Mouse (Mus musculus): ENCODE results near the gene Sez6l2. TPM values are rescaled to one million over a fixed set of nuclear protein-coding genes. Genes with fewer than 3 reads are reported as not detected.

Sez6l2 gene
- polyA plus RNA-seq, 1 experiment from 2014 or later: 0.20 TPM

- peaks cover 48% of the 10 kb centered on the region for H3K4me1 ChIP-seq
Observed at GRCm38 (mm10) chr7:127014993-127015392, 64.6 kb downstream of the Sez6l2 start.

GRCm38 (mm10) chr7:127016081-127016480, 65.7 kb downstream of the Sez6l2 start:
- 4% methylated on average over 10 of the region's 10 CpGs for WGBS
- Histone ChIP-seq H3K36me3 (peaks cover 47% of the 10 kb centered on the region), H3K4me1 (peaks cover 59% of the 10 kb centered on the region), H3K27ac (peak overlapping the region; percentile 98), H3K9me3 (replicated peaks) (no peaks in the 10 kb centered on the region), H3K4me3 (peak overlapping the region; percentile 87), H3K27me3 (ENCODE audit: low read depth, poor library complexity, severe bottlenecking) (no peaks in the 10 kb centered on the region)
- no peak for DNase-seq (ENCODE audit: low spot score)

More at GRCm38 (mm10) chr7:127014993-127015392, 64.6 kb downstream of the Sez6l2 start:
- Histone ChIP-seq H3K4me3 (peak overlapping the region; percentile 87), H3K9me3 (replicated peaks) (no peaks in the 10 kb centered on the region), H3K36me3 (peaks cover 48% of the 10 kb centered on the region), H3K27ac (peak overlapping the region; percentile 98; the same call in 1 of the 2 replicates), H3K27me3 (ENCODE audit: low read depth, poor library complexity, severe bottlenecking) (no peaks in the 10 kb centered on the region)
- no peak for DNase-seq (ENCODE audit: low spot score)
- 92% methylated on average over 12 of the region's 12 CpGs for WGBS

- H3K4me1 ChIP-seq: peaks cover 61% of the 10 kb centered on the region
- H3K27ac ChIP-seq: peak within 1 kb of the TSS; percentile 98
- no peak for DNase-seq (ENCODE audit: low spot score)
- no peaks in the 10 kb centered on the region for H3K9me3 ChIP-seq (replicated peaks)
- H3K36me3 ChIP-seq: peaks cover 45% of the 10 kb centered on the region
- peak within 1 kb of the TSS; percentile 87 for H3K4me3 ChIP-seq
- H3K27me3 ChIP-seq (ENCODE audit: low read depth, poor library complexity, severe bottlenecking): no peaks in the 10 kb centered on the region
Observed at GRCm38 (mm10) chr7:127016481-127016485, 65.9 kb downstream of the Sez6l2 start, which contains the start of gene Pagr1b. Pagr1b (minus strand) TSS chr7:127016484.

GRCm38 (mm10) chr7:127016486-127016938, 66.1 kb downstream of the Sez6l2 start:
- H3K27ac ChIP-seq: peak overlapping the region; percentile 98
- H3K36me3 ChIP-seq: peaks cover 44% of the 10 kb centered on the region
- no peaks in the 10 kb centered on the region for H3K9me3 ChIP-seq (replicated peaks)
- peak overlapping the region; percentile 87 for H3K4me3 ChIP-seq
- H3K4me1 ChIP-seq: peaks cover 64% of the 10 kb centered on the region
- H3K27me3 ChIP-seq (ENCODE audit: low read depth, poor library complexity, severe bottlenecking): no peaks in the 10 kb centered on the region
- DNase-seq (ENCODE audit: low spot score): peak; percentile 72
- WGBS: under 1% methylated on average over 22 of the region's 22 CpGs

GRCm38 (mm10) chr7:127016971-127017949, 66.9 kb downstream of the Sez6l2 start, which contains the start of gene Pagr1a:
Pagr1a (minus strand) TSS chr7:127017352.
- H3K36me3 ChIP-seq: peaks cover 45% of the 10 kb centered on the region
- H3K27ac ChIP-seq: peak within 1 kb of the TSS; percentile 98
- DNase-seq (ENCODE audit: low spot score): peak; percentile 97
- no peaks in the 10 kb centered on the region for H3K27me3 ChIP-seq (ENCODE audit: low read depth, poor library complexity, severe bottlenecking)
- WGBS: 5% methylated on average over 39 of the region's 39 CpGs
- H3K9me3 ChIP-seq (replicated peaks): no peaks in the 10 kb centered on the region
- peak within 1 kb of the TSS; percentile 87 for H3K4me3 ChIP-seq
- H3K4me1 ChIP-seq: peaks cover 71% of the 10 kb centered on the region

GRCm38 (mm10) chr7:127017950-127018345, 67.6 kb downstream of the Sez6l2 start:
- Histone ChIP-seq H3K27me3 (ENCODE audit: low read depth, poor library complexity, severe bottlenecking) (no peaks in the 10 kb centered on the region), H3K4me3 (peak overlapping the region; percentile 21; the same call in 1 of the 2 replicates), H3K27ac (peak overlapping the region; percentile 98), H3K4me1 (peaks cover 78% of the 10 kb centered on the region), H3K9me3 (replicated peaks) (no peaks in the 10 kb centered on the region), H3K36me3 (peaks cover 45% of the 10 kb centered on the region)
- WGBS: 55% methylated on average over 6 of the region's 6 CpGs
- DNase-seq (ENCODE audit: low spot score): no peak

- H3K4me3 ChIP-seq: peak overlapping the region; percentile 83
- H3K9me3 ChIP-seq (replicated peaks): no peaks in the 10 kb centered on the region
- peaks cover 45% of the 10 kb centered on the region for H3K36me3 ChIP-seq
- peak overlapping the region; percentile 98 for H3K27ac ChIP-seq
- H3K27me3 ChIP-seq (ENCODE audit: low read depth, poor library complexity, severe bottlenecking): no peaks in the 10 kb centered on the region
- WGBS: 79% methylated on average over 15 of the region's 15 CpGs
- peaks cover 85% of the 10 kb centered on the region for H3K4me1 ChIP-seq
- no peak for DNase-seq (ENCODE audit: low spot score)
Observed at GRCm38 (mm10) chr7:127018416-127019305, 68.3 kb downstream of the Sez6l2 start.

- H3K27ac ChIP-seq: peak overlapping the region; percentile 98
- no peak for DNase-seq (ENCODE audit: low spot score)
- no peaks in the 10 kb centered on the region for H3K9me3 ChIP-seq (replicated peaks)
- H3K36me3 ChIP-seq: peaks cover 45% of the 10 kb centered on the region
- peak overlapping the region; percentile 83 for H3K4me3 ChIP-seq
- H3K27me3 ChIP-seq (ENCODE audit: low read depth, poor library complexity, severe bottlenecking): no peaks in the 10 kb centered on the region
- 81% methylated on average over 14 of the region's 14 CpGs for WGBS
- H3K4me1 ChIP-seq: peaks cover 87% of the 10 kb centered on the region
Observed at GRCm38 (mm10) chr7:127019306-127019960, 69.1 kb downstream of the Sez6l2 start.

- WGBS: 71% methylated on average over 3 of the region's 3 CpGs
- Histone ChIP-seq H3K9me3 (replicated peaks) (no peaks in the 10 kb centered on the region), H3K27ac (peak overlapping the region; percentile 98), H3K27me3 (ENCODE audit: low read depth, poor library complexity, severe bottlenecking) (no peaks in the 10 kb centered on the region), H3K4me3 (peak overlapping the region; percentile 83), H3K4me1 (peaks cover 87% of the 10 kb centered on the region), H3K36me3 (peaks cover 45% of the 10 kb centered on the region)
- no peak for DNase-seq (ENCODE audit: low spot score)
Observed at GRCm38 (mm10) chr7:127020031-127020430, 69.7 kb downstream of the Sez6l2 start.

Other genes with a start within 250 kb of the Sez6l2 start
- 28.9 and 37.8 TPM in 2 replicates for gene Coro1a, start 242.8 kb upstream of the Sez6l2 start, polyA plus RNA-seq (2016; fragmentation: Nextera tagmentation; extraction: Ambion mirVana)
- gene Mapk3, start 191.0 kb upstream of the Sez6l2 start, polyA plus RNA-seq (2016; fragmentation: Nextera tagmentation; extraction: Ambion mirVana): 47.3 and 55.9 TPM in 2 replicates
- 0.83 and 1.5 TPM in 2 replicates for gene Gdpd3, start 184.2 kb upstream of the Sez6l2 start, polyA plus RNA-seq (2016; fragmentation: Nextera tagmentation; extraction: Ambion mirVana)
- 51.7 and 84.9 TPM in 2 replicates for gene Ypel3, start 173.6 kb upstream of the Sez6l2 start, polyA plus RNA-seq (2016; fragmentation: Nextera tagmentation; extraction: Ambion mirVana)
- gene Tbx6, start 169.1 kb upstream of the Sez6l2 start, polyA plus RNA-seq (2016; fragmentation: Nextera tagmentation; extraction: Ambion mirVana): 0.23 and 0.53 TPM in 2 replicates
- 450 and 462 TPM in 2 replicates for gene Ppp4c, start 158.1 kb upstream of the Sez6l2 start, polyA plus RNA-seq (2016; fragmentation: Nextera tagmentation; extraction: Ambion mirVana)
- gene Fam57b, start 152.9 kb upstream of the Sez6l2 start, polyA plus RNA-seq (2016; fragmentation: Nextera tagmentation; extraction: Ambion mirVana): 0.20 and 0.21 TPM in 2 replicates
- gene 4930451I11Rik, start 118.9 kb upstream of the Sez6l2 start, polyA plus RNA-seq (2016; fragmentation: Nextera tagmentation; extraction: Ambion mirVana): not detected in 2 replicates
- gene Doc2a, start 103.1 kb upstream of the Sez6l2 start, polyA plus RNA-seq (2016; fragmentation: Nextera tagmentation; extraction: Ambion mirVana): 1.0 and 1.9 TPM in 2 replicates
- gene Hirip3, start 88.6 kb upstream of the Sez6l2 start, polyA plus RNA-seq (2016; fragmentation: Nextera tagmentation; extraction: Ambion mirVana): 51.9 and 57.2 TPM in 2 replicates
- gene Ino80e, start 88.2 kb upstream of the Sez6l2 start, polyA plus RNA-seq (2016; fragmentation: Nextera tagmentation; extraction: Ambion mirVana): 117 and 131 TPM in 2 replicates
- gene Taok2, start 65.9 kb upstream of the Sez6l2 start, polyA plus RNA-seq (2016; fragmentation: Nextera tagmentation; extraction: Ambion mirVana): 48.5 and 56.4 TPM in 2 replicates
- gene Tmem219, start 27.6 kb upstream of the Sez6l2 start, polyA plus RNA-seq (2016; fragmentation: Nextera tagmentation; extraction: Ambion mirVana): 15.6 and 16.6 TPM in 2 replicates
- gene Kctd13, start 21.7 kb upstream of the Sez6l2 start, polyA plus RNA-seq (2016; fragmentation: Nextera tagmentation; extraction: Ambion mirVana): 19.5 and 20.3 TPM in 2 replicates
- gene Asphd1, start 981 bp upstream of the Sez6l2 start, polyA plus RNA-seq (2016; fragmentation: Nextera tagmentation; extraction: Ambion mirVana): 0.11 TPM in 1 of 2 replicates, not detected in the other
- gene Cdipt, start 25.4 kb downstream of the Sez6l2 start, polyA plus RNA-seq (2016; fragmentation: Nextera tagmentation; extraction: Ambion mirVana): 89.4 and 99.5 TPM in 2 replicates
- 0.81 and 1.0 TPM in 2 replicates for gene Cdiptos, start 25.5 kb downstream of the Sez6l2 start, polyA plus RNA-seq (2016; fragmentation: Nextera tagmentation; extraction: Ambion mirVana)
- gene Mvp, start 64.1 kb downstream of the Sez6l2 start, polyA plus RNA-seq (2016; fragmentation: Nextera tagmentation; extraction: Ambion mirVana): 3.3 and 4.0 TPM in 2 replicates
- 0.90 TPM in 1 of 2 replicates, not detected in the other for gene Pagr1b, start 65.9 kb downstream of the Sez6l2 start, polyA plus RNA-seq (2016; fragmentation: Nextera tagmentation; extraction: Ambion mirVana)
- 88.5 and 95.0 TPM in 2 replicates for gene Pagr1a, start 66.8 kb downstream of the Sez6l2 start, polyA plus RNA-seq (2016; fragmentation: Nextera tagmentation; extraction: Ambion mirVana)
- gene Gm42742, start 70.5 kb downstream of the Sez6l2 start, polyA plus RNA-seq (2016; fragmentation: Nextera tagmentation; extraction: Ambion mirVana): 30.8 and 44.7 TPM in 2 replicates
- gene Prrt2, start 70.6 kb downstream of the Sez6l2 start, polyA plus RNA-seq (2016; fragmentation: Nextera tagmentation; extraction: Ambion mirVana): 2.9 and 4.4 TPM in 2 replicates
- gene Maz, start 76.5 kb downstream of the Sez6l2 start, polyA plus RNA-seq (2016; fragmentation: Nextera tagmentation; extraction: Ambion mirVana): 86.0 and 88.1 TPM in 2 replicates
- gene Kif22, start 91.9 kb downstream of the Sez6l2 start, polyA plus RNA-seq (2016; fragmentation: Nextera tagmentation; extraction: Ambion mirVana): 215 and 219 TPM in 2 replicates
- not detected in 2 replicates for gene Zg16, start 136.8 kb downstream of the Sez6l2 start, polyA plus RNA-seq (2016; fragmentation: Nextera tagmentation; extraction: Ambion mirVana)
- gene AI467606, start 140.8 kb downstream of the Sez6l2 start, polyA plus RNA-seq (2016; fragmentation: Nextera tagmentation; extraction: Ambion mirVana): 0.36 and 0.86 TPM in 2 replicates
- 1.7 TPM in 2 replicates for gene Qprt, start 171.7 kb downstream of the Sez6l2 start, polyA plus RNA-seq (2016; fragmentation: Nextera tagmentation; extraction: Ambion mirVana)
- 0.09 and 0.18 TPM in 2 replicates for gene Spn, start 187.3 kb downstream of the Sez6l2 start, polyA plus RNA-seq (2016; fragmentation: Nextera tagmentation; extraction: Ambion mirVana)
- 85.9 and 94.0 TPM in 2 replicates for gene Cd2bp2, start 245.5 kb downstream of the Sez6l2 start, polyA plus RNA-seq (2016; fragmentation: Nextera tagmentation; extraction: Ambion mirVana)

All from limb, embryonic 10.5 days (tissue).